Mouse (Mus musculus): Measurements from ENCODE around the gene Sema4c.
A peak's percentile ranks its signal among the peaks of the same experiment; 100 is the strongest.
"Not testable (repeated sequence)": the region's sequence is repeated elsewhere in the genome, so short reads cannot be mapped to it uniquely, and the experiment has no call there.

Sema4c gene

DNA sequence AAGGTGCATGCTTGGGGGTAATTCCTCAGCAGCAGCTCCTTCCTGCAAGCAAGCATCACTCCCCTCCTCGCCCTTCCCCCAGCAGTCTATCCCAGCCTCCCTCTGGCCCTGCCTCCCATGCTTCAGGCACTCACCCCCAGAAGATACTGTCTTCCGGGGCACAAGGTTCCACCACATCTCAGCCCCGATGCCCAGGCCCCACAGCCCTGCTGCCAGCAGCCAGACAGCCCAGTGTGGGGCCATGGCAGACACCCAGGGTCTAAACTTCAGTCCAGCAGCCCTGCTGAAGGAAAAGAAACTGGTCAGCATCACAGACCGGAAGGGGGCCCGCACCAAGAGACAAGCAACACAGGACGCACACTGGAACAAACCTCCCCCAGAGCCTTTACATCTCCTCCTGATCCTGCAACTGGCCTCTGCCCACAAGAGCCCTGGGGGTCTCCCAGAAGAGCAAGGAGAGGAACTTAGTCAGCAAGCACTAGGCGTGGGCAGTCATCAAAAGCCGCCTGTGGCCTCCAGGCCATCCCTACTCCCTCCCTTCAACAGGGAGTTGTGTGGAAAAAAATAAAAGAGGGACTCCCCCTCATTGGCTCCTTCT, 2.3 kb downstream of the Sema4c start:
- peak; percentile 97 for DNase-seq

DNA sequence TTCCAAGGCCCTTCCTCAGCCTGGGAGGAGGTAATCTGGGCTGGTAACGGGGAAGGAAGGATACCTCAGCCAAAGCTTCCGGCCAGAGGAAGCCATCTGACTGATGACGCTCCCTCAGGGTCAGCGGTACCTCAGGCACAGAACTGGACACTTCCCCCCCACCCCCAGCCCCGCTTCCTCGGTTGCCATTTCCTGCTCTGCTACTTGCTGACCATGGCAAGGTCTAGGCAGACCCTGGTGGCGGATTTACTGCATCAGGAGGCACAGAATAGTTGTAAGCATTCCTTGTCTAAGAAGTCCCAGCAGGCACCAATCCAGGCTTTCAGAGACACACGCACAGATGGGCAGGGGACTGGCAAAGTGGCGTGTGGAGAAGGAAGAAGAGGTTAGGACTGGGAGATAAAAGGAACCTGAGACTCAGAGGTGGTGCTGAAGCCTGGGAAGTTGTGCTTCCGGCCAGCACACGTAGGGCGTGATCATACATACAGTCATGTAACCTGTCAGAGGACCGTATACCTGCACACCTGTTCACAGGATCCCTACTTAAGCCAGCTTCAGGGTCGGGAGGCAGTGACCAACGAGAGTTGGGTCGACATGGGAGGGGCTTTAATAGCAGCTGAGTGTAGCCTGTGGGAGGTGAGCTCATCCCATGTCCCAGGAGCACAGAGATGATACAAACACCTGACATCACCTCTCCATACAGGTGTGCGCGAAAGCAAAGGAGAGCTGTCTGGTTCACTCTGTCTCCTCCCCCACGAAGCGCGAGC, 3.3 kb downstream of the Sema4c start:
- peak; percentile 97 for DNase-seq

DNA sequence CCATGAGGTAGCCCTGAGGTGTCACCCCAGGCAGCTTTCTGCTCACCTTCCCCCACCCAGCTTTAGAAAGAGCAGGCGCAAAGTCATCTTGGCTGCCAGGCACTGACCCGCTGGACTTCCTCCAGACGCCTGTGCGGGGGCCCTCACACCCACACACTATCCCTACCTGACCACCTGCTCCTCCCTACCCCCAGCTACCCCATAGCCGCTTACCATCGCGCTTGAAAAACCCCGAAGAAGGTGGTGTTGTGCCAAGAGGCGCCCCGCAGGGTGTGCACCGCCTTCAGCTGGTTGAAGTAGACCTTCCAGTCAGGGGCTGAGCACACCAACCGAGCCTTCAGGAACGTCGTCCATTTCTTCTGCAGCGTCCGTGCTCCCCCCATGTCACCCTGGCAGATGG, 5.6 kb downstream of the Sema4c start:
- DNase-seq, result peak; percentile 94

DNA sequence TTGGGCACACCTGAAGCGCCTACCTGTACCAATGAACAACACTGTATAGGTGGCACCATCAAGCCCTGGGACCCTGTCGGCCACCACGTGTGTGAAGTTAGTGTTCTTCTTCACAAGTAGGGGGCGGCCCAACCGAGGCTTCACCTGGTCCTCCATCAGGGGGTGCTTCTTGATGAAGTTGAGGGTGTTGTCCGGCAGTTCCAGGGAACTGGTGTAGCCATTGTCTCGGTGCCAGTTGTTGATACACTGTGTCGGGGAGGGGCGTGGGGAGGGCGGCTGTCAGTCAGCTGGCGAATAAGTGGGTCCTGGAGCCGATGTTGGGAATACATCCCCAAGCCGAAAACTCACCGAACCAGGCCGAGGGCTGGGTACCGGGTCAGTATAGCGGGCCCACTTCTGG, 6.2 kb downstream of the Sema4c start:
- peak; percentile 91 for DNase-seq

DNA sequence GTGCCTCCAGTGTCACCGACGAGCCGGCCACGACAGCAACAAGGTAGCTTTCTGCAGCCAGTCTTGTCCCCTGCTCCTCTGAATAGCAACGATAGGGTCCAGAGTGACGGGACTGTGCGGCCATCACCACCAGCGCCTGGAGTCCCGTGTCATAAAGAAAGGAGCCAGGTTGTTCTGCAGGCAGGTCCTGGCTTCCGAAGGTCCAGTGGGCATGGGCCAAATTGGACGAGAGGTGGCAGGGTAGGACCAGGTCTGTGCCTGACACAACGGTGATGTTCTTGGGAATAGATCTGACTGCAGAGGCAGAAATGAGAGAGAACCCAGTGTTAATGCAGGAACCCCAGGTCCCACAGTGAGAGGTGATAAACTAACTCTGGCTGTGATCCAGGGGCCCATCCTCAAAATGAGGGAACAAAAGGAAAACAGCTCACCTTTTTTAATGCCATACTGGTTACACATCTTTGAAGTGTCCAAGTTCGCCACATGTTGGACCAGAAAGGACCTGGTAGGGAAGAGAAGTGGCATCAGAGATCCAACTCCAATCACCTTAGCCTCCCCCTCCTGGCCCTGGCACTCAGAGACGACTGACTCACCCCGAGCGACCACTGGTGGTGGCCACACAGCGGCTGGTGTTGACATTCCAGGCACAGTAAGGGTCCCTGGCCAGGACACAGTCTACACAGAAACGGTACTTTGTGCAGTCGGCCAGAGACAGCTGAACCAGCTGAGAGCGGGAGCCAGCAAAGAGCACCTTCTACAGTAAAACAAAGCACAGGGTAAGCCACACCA, 7.9 kb downstream of the Sema4c start:
- DNase-seq, result peak; percentile 94

DNA sequence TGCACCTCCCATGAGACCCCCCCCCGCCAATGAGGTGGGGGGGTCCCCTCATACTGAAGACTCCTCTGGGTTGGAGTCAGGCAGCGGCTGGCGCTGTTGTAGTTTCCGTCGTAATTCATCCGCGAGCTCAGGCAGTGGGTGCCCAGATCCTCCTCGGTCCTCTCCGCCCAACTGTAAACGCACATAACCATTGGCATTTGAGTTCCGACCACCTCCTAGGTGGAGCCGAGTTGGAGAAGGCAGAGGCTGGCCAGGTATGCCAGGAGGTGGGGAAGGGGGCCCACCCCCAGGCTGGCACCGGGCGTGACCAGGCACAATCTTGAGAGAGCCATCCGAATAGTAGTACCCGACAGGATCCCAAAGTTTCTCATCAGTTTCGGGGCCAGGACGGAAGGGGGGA, 8.7 kb downstream of the Sema4c start:
- DNase-seq, result peak; percentile 92

DNA sequence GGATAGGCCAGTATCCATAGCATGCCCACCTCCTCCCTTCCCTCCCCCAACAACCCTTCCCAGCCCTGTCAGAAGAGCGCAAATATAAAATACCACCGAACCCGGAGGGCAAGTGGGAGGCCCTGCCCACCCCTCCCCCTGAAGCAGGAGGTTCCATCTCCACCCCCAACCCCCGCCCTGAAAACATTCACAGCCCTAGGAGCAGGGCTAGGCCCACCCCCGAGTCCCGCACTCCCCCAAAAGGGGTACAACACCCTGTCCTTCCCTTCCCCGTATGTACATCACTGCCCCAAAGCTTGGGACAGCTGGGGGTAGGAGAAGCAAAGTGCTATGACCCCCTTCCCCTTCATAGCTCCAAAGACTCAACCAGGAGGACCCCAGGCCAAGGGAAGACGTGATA, 9.4 kb downstream of the Sema4c start:
- peak; percentile 92 for DNase-seq

DNA sequence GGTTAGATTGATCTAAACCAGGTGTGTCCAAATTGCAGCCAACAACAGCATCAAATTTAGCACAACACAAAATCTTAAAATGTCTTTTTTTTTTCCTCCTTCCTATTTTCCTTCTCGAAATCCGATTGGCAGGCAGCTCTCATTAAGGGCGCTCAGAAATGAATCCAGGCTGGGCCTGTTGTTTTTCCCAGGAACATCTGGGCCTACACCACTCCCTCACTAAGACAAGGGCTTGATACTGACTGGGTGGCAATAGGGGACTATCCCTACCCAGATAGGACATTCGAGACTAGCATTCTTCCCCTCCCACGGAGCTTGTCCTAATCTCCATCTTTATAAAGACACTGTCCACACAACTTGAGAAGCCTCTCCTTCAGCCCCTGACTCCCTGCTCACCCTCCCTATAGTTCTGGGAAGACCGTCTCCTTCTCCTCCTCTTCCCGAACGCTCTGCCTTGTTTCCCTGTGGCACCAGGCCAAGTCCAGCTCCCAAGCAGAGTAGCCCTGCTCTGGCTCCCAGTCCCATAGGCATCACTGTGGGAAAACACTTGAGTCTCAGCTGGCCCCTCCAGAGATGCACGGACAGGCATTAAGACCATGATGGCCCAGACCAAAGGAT, 10.1 kb downstream of the Sema4c start:
- peak; percentile 97 for DNase-seq

DNA sequence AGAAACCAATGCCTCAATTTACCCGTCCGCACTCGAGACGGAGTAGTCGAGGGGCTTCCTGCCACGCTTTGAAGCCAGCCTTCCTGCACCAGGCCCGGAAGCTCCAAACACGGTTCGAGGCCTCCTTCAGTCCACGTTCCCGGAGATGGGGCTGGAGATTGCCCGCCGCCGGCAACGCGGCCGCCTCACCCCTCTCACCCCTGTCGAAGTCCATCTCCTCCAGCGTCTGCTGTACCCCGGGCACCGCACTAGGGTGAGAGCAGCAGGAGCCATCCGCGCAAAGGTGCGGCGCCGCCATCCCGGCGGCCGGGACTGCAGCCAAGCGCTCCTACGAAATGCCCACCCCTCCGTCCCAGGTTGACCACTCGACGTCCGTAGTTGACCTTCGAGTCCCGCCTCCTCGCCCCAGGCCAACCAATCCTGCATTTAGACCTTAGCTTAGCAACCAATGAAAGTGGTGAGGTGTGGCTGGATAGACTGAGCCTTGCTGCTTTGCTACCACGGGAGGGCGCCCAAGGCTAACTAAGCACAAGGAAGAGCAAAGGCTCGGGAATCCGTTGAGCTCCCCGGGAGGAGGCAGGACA, 11.2 kb downstream of the Sema4c start, which contains the start of gene Ankrd39:
TSS of gene Ankrd39 (minus strand) at position 558 of the 584 bp plus-strand sequence.
- DNase-seq, result peak; percentile 100

DNA sequence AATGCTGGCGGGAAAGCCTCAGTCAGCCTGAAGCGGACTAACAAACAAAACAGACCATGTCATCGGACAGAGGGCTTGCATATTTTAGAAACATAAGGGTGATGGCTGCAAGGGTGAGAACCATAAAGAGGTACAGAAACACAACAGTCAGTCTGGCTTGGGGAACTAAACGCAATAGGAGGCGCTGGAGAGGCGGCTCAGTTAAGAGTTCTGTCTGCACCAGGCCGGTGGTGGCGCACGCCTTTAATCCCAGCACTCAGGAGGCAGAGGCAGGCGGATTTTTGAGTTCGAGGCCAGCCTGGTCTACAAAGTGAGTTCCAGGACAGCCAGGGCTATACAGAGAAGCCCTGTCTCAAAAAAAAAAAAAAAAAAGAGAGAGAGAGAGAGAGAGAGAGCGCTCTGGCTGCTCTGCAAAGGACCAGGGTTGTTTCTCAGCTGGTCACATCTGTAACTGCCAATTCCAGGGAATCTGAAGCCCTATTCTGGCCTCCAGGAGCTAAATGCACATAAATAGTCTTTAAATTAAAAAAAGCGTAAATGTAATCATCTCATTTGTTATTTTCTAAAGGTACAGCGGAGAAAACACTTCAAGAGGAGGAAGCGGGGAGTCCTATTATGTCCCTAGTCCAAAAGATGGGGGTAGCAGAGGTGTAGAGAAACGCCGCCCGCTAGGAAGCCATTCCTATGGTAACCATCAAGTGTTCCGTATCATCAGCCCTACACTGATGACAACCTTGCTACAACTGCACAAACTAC, 12.1 kb downstream of the Sema4c start:
- DNase-seq, result peak; percentile 91

DNA sequence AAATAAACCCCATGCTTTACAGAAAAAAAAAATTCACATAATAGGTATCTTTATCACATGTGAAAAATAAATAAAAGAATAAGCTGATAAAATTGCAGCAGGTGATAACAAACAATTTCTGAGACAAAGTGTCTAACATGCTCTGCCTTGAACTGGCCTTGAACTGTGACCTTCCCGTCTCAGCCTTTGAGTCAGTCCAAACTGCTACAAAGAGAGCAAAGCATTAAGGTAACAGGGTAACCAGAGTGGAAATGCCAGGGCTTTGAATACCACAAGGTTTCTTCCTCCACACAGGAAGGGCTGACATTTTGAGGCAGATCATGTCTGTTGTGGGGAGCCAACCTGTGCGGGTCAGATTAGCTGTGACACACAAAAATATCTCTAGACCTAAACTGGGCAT, 12.8 kb downstream of the Sema4c start:
- DNase-seq, result no peak

DNA sequence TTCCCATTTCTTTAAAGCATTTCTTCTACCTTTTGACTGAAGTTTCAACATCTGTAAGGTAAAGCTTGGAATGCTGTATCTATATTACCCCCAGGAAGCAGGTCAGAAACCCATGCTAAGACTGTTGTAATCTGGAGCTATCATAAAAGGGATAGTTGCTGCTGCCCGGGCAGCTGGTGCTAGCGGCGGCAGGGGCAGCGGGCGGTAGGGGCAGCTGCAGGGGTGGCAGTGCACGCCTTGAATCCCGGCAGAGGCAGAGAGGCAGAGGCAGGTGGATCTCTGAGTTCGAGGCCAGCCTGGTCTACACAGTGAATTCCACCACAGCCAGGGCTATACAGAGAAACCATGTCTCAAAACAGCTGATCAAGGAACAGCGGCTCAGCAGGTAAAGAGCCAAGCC, 15.2 kb downstream of the Sema4c start:
- DNase-seq, result no peak

DNA sequence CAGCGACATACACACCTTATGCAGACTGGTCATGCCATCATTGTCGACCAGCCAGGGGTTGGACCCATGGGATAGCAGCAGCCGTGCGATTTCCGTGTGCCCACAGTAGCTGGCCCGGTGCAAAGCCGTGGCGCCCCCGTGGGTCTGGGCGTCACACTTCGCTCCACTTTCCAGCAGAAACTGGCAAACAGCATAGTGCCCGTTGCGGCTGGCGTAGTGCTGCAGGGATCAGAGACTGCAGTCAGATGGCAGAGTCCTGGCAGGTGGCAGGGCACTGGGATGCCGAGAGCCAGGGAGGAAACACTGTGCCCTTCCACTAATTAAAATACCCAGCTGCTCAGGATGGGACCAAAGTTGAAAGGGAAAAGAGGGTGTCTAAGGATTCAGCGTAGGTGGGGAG, 16.3 kb downstream of the Sema4c start:
- no peak for DNase-seq

DNA sequence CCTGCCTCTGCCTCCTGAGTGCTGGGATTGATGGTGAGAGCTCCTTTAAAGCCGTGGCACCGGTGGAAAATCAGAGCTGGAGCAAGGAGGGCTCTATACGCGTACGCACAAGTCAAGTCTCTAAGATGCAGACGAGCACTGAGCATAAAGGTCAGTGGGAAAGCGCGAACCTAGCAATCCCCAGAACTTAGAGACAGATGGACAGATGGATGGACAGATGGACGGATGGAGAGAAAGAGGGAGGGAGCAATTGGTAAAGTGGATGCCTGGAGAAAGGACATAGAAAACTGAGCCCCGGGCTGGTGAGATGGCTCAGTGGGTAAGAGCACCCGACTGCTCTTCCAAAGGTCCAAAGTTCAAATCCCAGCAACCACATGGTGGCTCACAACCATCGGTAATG, 17.3 kb downstream of the Sema4c start:
- DNase-seq, result peak; percentile 88

DNA sequence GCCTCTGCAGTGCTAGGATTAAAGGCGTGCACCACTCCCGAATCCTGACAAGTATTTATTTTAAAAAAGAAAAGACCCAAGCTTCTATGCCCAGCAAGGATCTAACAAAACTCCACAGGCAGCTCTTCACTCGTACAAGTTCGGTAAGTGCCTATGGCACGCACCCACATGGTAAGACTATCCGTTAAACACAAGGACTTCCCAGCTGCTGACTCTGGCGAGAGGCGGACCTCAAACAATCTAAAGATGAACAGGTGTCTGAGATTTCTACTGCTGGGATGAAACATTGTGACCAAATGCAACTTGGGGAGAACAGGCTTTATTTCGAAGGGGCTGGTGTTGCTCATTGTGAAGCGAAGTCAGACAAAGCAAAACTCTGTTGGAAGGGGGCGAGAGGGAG, 18.0 kb downstream of the Sema4c start:
- no peak for DNase-seq

DNA sequence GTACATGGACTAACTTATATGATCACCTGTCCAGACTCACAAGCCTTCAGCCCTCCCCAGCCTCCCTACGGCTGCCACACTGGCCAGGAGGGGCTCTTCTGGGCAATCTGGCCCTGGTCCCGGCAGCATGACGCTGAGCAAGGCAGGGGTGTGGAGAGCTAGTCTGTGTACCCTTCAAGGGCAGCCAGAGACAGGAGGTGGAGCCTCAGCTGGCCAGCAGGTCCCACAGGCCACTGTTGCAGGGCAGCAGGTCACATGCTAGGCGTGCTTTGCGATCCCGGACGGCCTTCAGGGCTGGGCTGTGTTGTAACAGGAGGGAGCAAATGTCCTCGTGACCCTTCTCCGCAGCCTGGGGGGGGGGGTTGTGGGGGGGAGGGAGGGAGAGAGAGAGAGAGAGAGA, 19.0 kb downstream of the Sema4c start, which contains the start of gene Gm42417:
TSS of gene Gm42417 (minus strand) at position 244 of the 400 bp plus-strand sequence.
- peak; percentile 99 for DNase-seq

DNA sequence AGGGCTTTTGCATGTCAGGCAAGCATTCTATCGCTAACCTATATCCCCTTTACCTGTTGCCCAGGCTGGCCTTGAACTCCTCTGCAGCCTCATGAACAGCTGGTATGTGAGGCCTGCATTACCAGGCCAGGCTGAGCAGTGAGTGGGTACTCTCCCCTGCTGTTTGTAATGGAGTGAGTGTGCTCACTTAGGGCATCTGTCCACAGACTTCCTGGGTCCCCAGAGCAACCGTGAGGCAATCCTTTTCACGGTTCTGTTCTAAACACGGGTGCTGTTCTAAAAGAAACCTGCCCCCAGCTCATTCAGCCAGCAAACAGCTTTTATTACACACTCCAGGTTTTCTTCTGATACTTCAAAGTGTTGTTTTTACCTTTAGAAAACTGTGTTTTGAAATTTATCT, 19.4 kb downstream of the Sema4c start:
- DNase-seq, result no peak

DNA sequence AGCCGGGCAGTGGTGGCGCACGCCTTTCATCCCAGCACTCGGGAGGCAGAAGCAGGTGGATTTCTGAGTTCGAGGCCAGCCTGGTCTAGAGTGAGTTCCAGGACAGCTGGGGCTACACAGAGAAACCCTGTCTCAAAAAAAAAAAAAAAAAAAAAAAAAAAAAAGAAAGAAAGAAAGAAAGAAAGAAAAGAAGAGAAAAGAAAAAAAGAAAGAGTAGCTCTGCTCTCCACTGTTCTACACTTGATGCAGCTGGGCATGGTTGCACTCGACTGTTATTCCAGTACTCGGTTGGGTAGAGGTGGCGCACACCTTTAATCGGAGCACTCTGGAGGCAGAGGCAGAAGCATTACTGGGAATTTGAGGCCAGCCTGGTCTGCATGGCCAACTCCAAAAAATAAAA, 21.4 kb downstream of the Sema4c start, which contains the start of gene Ankrd23:
TSS of gene Ankrd23 (minus strand) at position 101 of the 400 bp plus-strand sequence.
- DNase-seq, result not testable (repeated sequence)

DNA sequence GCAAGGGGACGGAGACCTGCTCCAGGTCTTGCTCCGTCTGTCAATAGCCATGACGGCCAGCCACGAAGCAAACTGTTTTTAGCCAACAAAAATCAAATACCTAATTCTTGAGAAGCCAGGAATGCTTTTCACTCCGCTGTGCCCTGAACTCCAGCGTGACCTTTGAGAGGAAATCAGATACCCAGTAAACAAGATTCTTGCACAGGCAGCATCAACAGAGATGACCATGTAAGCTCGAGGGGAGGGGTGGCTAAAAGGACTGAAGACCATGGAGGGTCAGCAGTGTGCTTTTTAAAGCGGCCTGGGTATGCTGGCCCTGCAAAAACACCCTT, 21.8 kb downstream of the Sema4c start:
- DNase-seq, result no peak

DNA sequence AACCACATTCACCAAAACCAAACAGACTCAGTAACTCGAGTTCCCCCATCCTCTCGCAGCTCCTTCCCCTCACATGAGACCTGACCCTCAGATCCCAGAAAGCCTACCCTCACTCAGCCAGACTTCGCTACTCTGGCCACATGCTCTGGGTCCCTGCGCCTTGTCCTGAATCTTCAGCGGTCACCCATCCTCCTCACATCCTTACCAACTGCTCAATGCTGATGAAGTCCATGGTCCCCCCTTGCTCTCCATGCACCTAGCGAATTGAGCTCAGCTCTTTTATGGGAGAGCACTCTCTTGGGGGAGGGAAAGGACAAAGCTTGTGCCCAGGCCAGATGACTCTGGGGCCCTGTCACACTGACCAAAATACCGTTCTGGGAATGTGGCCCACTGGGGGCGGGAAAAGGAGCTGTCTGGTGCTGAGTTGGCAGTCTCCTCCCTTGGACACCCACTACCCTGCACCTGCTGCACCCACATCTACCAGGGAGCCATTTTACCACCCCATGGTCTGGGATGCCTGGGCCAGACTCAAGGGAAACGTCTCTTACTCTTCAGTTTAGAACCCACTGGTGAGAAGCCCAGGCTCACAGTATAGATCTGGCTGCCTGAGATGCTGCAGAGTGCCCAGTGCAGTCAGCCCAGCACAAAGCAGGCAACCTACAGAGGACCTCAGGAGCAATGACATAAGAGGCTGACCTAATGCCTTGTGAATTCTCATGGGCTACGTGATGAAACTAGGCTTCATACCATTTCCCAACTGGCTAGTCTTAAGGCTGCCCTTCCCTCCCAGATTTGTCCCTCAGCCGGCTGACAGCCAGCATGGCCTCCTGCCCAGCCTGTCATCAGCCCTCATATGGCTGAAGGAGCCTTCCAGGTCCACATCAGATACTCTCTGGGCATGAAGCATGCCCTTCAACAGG, 22.4 kb downstream of the Sema4c start:
- DNase-seq, result peak; percentile 97

DNA sequence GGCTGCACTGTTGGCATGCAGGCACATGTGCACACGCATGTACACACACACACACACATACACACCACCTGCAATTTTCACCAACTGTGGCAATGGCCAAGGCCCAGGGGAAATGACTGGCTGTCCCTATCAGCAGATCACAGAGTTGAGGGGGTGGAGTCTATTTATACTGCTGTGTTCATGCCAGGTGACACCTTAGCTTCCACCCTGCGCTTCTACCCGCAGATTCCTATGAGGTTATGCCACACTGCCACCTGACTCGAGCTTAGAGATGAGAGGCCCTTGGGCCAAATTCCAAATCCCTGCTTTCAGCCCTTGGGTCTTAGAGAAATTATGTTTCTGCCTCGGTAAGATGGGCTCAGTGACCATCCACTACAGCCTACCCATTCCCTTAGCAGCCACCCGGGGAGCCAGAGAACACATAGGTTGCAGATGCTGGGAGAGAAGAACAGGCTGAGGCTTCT, 23.5 kb downstream of the Sema4c start:
- peak; percentile 95 for DNase-seq

Data from heart, adult 11 months (tissue).